Mouse (Mus musculus): ENCODE data around the gene Evx2. TPM values are rescaled to one million over a fixed set of nuclear protein-coding genes. Genes with fewer than 3 reads are reported as not detected.

Evx2 gene
- polyA plus RNA-seq, 1 experiment from 2014 or later, result not detected

DNA sequence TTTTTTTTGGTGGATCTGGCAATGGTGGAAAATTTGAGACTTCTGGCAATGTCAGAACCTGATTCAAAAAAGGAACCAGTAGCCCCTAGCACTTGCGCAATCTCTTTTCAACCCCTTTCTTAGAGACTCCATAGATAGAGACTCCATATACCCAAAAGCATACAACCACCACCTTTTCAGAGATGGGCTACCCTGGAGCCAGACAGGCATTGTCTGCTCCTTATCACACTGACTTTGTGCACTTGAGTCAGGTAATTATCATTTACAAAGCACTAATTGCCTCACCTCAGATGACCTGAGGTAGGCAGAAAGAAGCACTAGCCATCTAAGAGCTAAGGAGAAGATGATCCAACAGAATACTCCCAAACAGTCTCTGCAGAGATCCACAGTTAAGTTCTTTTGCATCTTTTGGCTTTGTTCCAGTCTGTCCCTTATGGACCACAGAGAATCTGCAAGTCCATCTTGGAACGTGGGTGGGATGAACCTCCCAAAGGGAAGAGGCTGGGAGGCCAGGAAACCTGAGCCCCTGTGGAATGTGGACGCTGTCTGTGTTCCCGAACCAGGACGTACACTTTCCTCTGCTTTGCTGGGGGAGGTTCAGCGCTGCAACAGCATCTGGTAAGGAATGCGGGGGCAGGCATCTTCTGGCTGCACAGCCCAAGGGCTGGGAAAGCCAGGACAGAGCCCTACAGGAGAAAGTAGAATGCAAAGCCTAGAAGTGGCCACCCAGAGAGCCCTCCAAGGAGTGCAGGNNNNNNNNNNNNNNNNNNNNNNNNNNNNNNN lies 12.1 kb downstream of the Evx2 start:
- no peak overlapping the region for H3K4me2 ChIP-seq
- no peak for ATAC-seq (ENCODE audit: insufficient read depth)
- H3K27me3 ChIP-seq, result peaks cover 85% of the 10 kb centered on the region
- no peak overlapping the region for H3K27ac ChIP-seq (replicated peaks)
- WGBS (ENCODE audit: insufficient replicate concordance), result 15% methylated on average over 7 of the region's 7 CpGs
- no peak overlapping the region for H3K9ac ChIP-seq
- no peak overlapping the region for H3K4me3 ChIP-seq (replicated peaks)
- no peaks in the 10 kb centered on the region for H3K4me1 ChIP-seq (replicated peaks)
- no peaks in the 10 kb centered on the region for H3K36me3 ChIP-seq (replicated peaks)
- H3K9me3 ChIP-seq (replicated peaks), result no peaks in the 10 kb centered on the region

DNA sequence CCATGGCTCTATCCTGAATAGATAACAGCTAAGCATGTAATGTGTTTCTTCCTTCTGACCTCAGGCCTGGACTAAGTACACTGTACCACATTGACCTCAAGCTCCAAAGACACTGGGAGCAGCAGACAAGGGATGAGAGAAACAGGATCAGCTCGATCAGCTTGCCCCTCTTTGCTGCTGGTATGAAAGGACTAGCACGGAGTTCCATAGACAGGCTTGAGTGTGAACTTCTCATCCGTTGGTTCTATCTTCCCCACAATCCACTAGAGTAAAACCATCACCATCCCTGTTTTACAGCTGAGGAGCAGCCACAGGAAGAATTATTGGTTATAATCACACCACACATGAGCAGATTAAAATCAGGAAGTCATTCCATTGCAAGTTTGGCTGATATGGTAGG lies 13.7 kb downstream of the Evx2 start:
- Histone ChIP-seq H3K9me3 (replicated peaks) (no peaks in the 10 kb centered on the region), H3K4me1 (replicated peaks) (no peaks in the 10 kb centered on the region), H3K27ac (replicated peaks) (no peak overlapping the region), H3K27me3 (peaks cover 69% of the 10 kb centered on the region), H3K4me2 (no peak overlapping the region), H3K36me3 (replicated peaks) (no peaks in the 10 kb centered on the region), H3K4me3 (replicated peaks) (no peak overlapping the region), H3K9ac (no peak overlapping the region)
- 60% methylated on average over 3 of the region's 3 CpGs for whole genome bisulfite sequencing (ENCODE audit: insufficient replicate concordance)
- ATAC-seq (ENCODE audit: insufficient read depth), result no peak

DNA sequence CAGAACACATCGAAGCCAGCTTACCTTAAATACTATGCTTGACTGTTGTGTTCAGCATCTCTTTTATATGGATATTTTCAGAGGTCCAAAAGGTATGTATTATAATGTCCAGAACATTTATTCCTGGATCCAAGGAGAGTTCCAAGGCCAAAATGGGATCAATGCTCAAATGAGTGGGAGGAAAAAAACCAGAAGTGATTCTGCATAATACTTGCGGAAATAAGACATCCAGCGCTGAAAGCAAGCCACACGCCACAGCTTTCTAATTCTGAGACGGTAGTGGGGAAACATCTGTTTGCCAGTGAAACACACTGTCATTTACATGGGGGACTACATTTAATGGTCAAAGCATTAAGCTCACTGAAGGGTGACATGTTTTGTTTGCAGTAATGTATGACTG lies 16.9 kb downstream of the Evx2 start:
- Histone ChIP-seq H3K4me2 (no peak overlapping the region), H3K36me3 (replicated peaks) (no peaks in the 10 kb centered on the region), H3K27ac (replicated peaks) (no peak overlapping the region), H3K9me3 (replicated peaks) (no peaks in the 10 kb centered on the region), H3K4me1 (replicated peaks) (no peaks in the 10 kb centered on the region), H3K9ac (no peak overlapping the region), H3K27me3 (peaks cover 37% of the 10 kb centered on the region), H3K4me3 (replicated peaks) (no peak overlapping the region)
- no peak for ATAC-seq (ENCODE audit: insufficient read depth)
- 48% methylated on average over 5 of the region's 5 CpGs for WGBS (ENCODE audit: insufficient replicate concordance)

DNA sequence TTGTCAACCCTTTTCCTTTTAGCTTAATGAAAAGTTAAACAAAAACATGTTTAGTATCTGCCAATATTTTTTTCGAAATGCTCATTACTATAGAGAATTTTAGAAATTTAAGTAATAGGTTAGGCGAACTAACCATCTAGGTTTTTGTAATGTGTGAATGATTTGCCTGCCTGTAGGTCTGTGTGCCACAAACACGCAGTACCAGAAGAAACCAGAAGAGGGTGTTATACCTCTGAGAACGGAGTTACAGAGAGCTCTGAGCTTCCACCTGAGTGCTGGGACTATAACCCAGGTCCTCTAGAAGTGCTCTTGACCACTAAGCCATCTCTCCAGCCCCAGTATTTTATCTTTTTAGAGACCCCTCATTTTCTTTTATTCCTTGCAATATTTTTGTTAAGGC lies 23.9 kb downstream of the Evx2 start:
- Histone ChIP-seq H3K9ac (no peak overlapping the region), H3K9me3 (replicated peaks) (no peaks in the 10 kb centered on the region), H3K4me3 (replicated peaks) (no peak overlapping the region), H3K27me3 (no peaks in the 10 kb centered on the region), H3K4me2 (no peak overlapping the region), H3K4me1 (replicated peaks) (no peaks in the 10 kb centered on the region), H3K27ac (replicated peaks) (no peak overlapping the region), H3K36me3 (replicated peaks) (no peaks in the 10 kb centered on the region)
- no peak for ATAC-seq (ENCODE audit: insufficient read depth)
- 49% methylated on average over 4 of the region's 4 CpGs for WGBS (ENCODE audit: insufficient replicate concordance)

DNA sequence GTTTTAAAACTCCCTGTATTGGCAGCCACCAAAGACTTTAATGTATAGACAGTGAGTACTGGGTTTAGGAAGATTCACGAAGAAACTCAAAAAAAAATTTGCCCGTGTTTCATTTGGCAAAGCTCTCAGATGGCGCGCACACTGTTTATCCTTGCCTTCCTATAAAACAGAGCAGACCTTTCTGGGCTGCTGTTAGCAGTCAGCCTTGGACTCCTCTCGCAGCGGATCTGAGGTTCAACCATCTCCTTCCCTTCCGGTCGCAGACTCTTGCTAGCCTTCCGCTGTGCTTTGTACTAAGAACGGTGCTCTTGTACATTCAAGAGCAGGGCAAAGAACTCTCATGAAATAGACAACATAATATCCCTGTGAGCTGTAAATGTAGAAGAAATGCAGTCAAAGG lies 39.0 kb downstream of the Evx2 start:
- ATAC-seq (ENCODE audit: insufficient read depth), result no peak
- 81% methylated on average over 10 of the region's 10 CpGs for WGBS (ENCODE audit: insufficient replicate concordance)

DNA sequence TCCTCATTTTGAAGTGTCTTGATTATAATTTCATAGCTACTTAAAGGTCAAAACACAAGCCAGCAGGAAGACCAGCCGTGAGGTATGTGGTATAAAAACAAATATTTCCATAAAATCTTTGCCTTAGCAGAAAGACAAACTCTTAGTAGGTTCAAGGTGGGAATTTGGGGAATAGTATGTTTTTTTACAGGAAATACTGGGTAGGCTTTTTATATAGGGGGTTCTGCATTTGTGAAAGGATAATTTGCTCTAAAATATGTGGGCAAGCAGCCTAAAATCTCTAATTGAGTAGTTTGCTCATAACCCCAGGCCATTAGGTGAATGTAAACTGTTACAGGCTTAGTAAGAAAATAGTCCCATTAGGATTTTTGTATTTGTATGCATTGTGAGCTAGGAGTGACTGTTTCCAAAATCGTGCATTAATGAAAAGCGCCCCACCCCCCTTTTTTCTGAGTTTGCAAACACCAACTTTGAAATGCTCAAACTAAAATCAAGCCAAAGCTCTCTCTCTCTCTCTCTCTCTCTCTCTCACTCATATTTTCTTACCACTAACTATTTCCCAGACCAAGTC lies 39.6 kb downstream of the Evx2 start:
- Histone ChIP-seq H3K36me3 (replicated peaks) (no peaks in the 10 kb centered on the region), H3K27me3 (no peaks in the 10 kb centered on the region), H3K9me3 (replicated peaks) (no peaks in the 10 kb centered on the region), H3K4me3 (replicated peaks) (no peak overlapping the region), H3K27ac (replicated peaks) (no peak overlapping the region), H3K4me2 (no peak overlapping the region), H3K9ac (no peak overlapping the region), H3K4me1 (replicated peaks) (no peaks in the 10 kb centered on the region)
- ATAC-seq (ENCODE audit: insufficient read depth), result no peak
- WGBS (ENCODE audit: insufficient replicate concordance), result 65% methylated on average over 3 of the region's 3 CpGs

More for the DNA sequence above, 39.0 kb downstream of the Evx2 start:
- Histone ChIP-seq H3K9me3 (replicated peaks) (no peaks in the 10 kb centered on the region), H3K27me3 (no peaks in the 10 kb centered on the region), H3K4me3 (replicated peaks) (no peak overlapping the region), H3K36me3 (replicated peaks) (no peaks in the 10 kb centered on the region), H3K4me1 (replicated peaks) (no peaks in the 10 kb centered on the region), H3K27ac (replicated peaks) (no peak overlapping the region), H3K9ac (no peak overlapping the region), H3K4me2 (no peak overlapping the region)

DNA sequence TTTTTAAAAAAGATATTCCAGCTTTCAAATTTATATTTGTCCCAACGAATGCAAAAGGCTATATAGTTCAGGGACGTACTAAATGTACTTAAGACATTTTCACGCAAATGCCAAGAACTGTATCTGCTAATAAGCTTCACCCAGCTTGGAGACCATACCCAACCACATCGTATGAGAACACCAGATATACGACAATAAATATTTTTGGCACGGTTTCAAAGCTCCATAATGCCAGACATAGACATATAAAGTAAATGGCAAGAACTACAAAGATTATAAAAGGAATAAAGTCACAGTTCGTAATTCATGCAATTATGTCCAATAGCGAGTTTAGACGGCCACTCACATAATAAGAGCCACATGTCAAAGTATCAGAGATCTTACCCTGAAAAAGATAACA lies 41.7 kb downstream of the Evx2 start:
- no peak for ATAC-seq (ENCODE audit: insufficient read depth)
- Histone ChIP-seq H3K9me3 (replicated peaks) (no peaks in the 10 kb centered on the region), H3K36me3 (replicated peaks) (no peaks in the 10 kb centered on the region), H3K27ac (replicated peaks) (no peak overlapping the region), H3K4me2 (no peak overlapping the region), H3K27me3 (no peaks in the 10 kb centered on the region), H3K4me3 (replicated peaks) (no peak overlapping the region), H3K9ac (no peak overlapping the region), H3K4me1 (replicated peaks) (no peaks in the 10 kb centered on the region)
- WGBS (ENCODE audit: insufficient replicate concordance), result 71% methylated on average over 9 of the region's 9 CpGs

DNA sequence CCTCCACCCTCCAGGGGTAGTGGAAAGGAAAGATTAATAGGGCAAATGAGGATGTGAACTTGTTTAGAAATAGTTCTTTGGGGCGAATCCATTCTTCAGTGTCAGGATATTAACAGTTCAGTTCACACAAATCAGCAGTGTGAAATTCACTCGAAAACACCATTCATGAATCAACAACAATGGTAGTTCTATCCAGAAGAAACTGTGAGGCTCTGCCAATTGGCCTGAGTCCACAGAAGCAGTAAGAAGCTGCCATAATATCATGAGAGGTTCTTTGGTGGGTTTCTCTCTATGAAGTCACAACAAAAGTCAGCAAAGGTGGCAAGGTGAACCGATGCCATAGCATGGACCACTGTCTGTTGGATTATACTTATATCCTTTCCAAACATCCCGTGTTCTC lies 48.0 kb downstream of the Evx2 start:
- H3K4me2 ChIP-seq, result no peak overlapping the region
- no peaks in the 10 kb centered on the region for H3K4me1 ChIP-seq (replicated peaks)
- no peak overlapping the region for H3K27ac ChIP-seq (replicated peaks)
- H3K27me3 ChIP-seq, result no peaks in the 10 kb centered on the region
- no peak overlapping the region for H3K9ac ChIP-seq
- H3K9me3 ChIP-seq (replicated peaks), result no peaks in the 10 kb centered on the region
- no peaks in the 10 kb centered on the region for H3K36me3 ChIP-seq (replicated peaks)
- ATAC-seq (ENCODE audit: insufficient read depth), result no peak
- H3K4me3 ChIP-seq (replicated peaks), result no peak overlapping the region
- 59% methylated on average over 4 of the region's 4 CpGs for WGBS (ENCODE audit: insufficient replicate concordance)

DNA sequence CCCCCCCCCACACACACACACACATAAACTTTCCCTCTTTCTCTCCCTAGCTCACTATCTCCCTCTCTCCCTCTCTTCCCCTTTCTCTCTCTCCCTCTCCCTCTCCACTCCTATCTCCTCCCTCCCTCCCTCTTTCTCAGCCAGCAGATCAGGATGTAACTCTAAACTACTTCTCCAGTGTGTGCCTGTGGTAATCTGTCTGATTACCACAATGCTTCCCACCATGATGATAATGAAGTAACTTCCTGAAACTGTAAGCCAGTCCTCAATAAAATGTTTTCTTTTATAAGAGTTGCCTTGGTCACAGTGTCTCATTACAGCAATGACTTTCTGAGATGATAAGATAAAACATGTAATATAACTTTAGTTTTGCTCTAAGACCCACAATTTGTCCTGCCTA lies 50.0 kb downstream of the Evx2 start:
- no peak overlapping the region for H3K4me3 ChIP-seq (replicated peaks)
- no peak overlapping the region for H3K27ac ChIP-seq (replicated peaks)
- no peak overlapping the region for H3K4me2 ChIP-seq
- no peak overlapping the region for H3K9ac ChIP-seq
- no peaks in the 10 kb centered on the region for H3K9me3 ChIP-seq (replicated peaks)
- no peak for ATAC-seq (ENCODE audit: insufficient read depth)
- no peaks in the 10 kb centered on the region for H3K4me1 ChIP-seq (replicated peaks)
- H3K36me3 ChIP-seq (replicated peaks), result no peaks in the 10 kb centered on the region
- H3K27me3 ChIP-seq, result no peaks in the 10 kb centered on the region

DNA sequence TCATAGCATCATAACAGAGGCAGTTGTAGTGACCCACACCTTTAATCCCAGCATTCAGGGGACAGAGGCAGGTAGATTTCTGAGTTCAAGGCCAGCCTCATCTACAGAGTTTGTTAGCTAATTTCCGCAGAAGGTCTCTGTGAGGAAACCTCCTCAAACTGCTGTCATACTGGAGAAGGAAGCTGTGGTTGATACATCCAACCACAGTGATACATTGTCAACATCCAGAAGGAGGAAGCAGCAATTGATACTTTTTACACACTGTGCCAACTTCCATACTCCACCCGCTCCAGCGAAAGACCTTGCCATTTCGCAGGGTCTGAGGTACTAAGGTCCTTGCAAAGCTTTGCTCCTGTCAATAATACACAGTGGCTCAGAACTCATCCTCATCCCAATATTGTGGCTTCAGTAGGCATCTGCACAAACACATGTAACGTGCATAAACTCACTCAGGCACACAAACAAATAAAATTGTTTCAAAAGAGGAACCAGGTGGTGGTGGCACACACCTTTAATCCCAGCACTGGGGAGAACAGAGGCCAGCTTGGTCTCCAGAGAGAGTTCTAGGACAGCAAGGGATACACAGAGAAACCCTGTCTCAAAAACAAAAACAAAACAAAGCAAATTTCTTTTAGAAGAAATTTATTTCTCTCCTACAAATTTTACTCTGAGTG lies 53.1 kb downstream of the Evx2 start:
- Histone ChIP-seq H3K4me2 (no peak overlapping the region), H3K9me3 (replicated peaks) (no peaks in the 10 kb centered on the region), H3K4me1 (replicated peaks) (no peaks in the 10 kb centered on the region), H3K27me3 (no peaks in the 10 kb centered on the region), H3K27ac (replicated peaks) (no peak overlapping the region), H3K36me3 (replicated peaks) (no peaks in the 10 kb centered on the region), H3K4me3 (replicated peaks) (no peak overlapping the region), H3K9ac (no peak overlapping the region)
- WGBS (ENCODE audit: insufficient replicate concordance), result 13% methylated on average over 5 of the region's 5 CpGs
- ATAC-seq (ENCODE audit: insufficient read depth), result no peak

DNA sequence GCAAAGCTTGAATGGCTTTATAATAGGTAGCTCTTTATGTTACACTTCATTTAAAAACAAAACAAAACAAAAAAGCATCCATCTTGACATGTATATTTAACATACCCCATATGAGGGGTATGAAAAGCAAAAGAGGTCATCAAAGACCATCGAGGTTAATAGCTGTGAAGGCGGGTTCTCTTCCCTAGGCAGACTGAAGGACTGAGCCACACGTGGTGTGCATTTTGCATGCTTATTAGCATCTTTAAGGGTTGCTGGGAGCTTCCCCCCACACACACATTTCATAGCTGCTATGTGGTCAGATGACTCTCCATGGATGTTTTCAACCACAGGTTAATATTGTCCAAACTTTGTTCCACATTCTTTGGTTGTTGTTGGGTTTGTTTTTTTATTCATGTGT lies 55.3 kb downstream of the Evx2 start:
- WGBS (ENCODE audit: insufficient replicate concordance), result 52% methylated on average over 3 of the region's 3 CpGs
- no peak for ATAC-seq (ENCODE audit: insufficient read depth)
- no peaks in the 10 kb centered on the region for H3K9me3 ChIP-seq (replicated peaks)
- H3K4me1 ChIP-seq (replicated peaks), result no peaks in the 10 kb centered on the region
- no peak overlapping the region for H3K27ac ChIP-seq (replicated peaks)
- H3K4me3 ChIP-seq (replicated peaks), result no peak overlapping the region
- no peaks in the 10 kb centered on the region for H3K36me3 ChIP-seq (replicated peaks)
- no peak overlapping the region for H3K4me2 ChIP-seq
- H3K27me3 ChIP-seq, result no peaks in the 10 kb centered on the region
- H3K9ac ChIP-seq, result no peak overlapping the region

Measured in liver, embryonic 15.5 days (tissue).